Mouse (Mus musculus): ENCODE results near the gene Elmsan1.

Gene Elmsan1

GRCm38 (mm10) chr12:84100604-84101492, 117.8 kb downstream of the Elmsan1 start, which contains the start of gene Acot6:
Acot6 (plus strand) TSS chr12:84100654.
- DNase-seq (ENCODE audit: low spot score), result peak; percentile 15

GRCm38 (mm10) chr12:84100071-84100470, 118.6 kb downstream of the Elmsan1 start:
- no peak for DNase-seq (ENCODE audit: low spot score)

- DNase-seq (ENCODE audit: low spot score), result no peak
These were observed 119.1 kb downstream of the Elmsan1 start for GRCm38 (mm10) chr12:84099605-84100004.
